Mouse (Mus musculus) hindbrain, postnatal 0 days (tissue): ENCODE results near the gene Cradd. TPM values are rescaled to one million over a fixed set of nuclear protein-coding genes. Genes with fewer than 3 reads are reported as not detected.

Source experiments
- ATAC-seq: fragments of 200-750 bp; cut with Nextera tagmentation; 2 replicates; pipeline ENCODE4 v1.8.0; 2017; ENCODE audit warnings: mild to moderate bottlenecking, moderate TSS enrichment, moderate library complexity
- DNase-seq: peaks from one replicate; pipeline ENCODE4 v3.0.0-alpha.2; 2015; ENCODE audit warnings: low spot score
- H3K27ac ChIP-seq: fragments of 300-500 bp; sonication (generic); 2 replicates; pipeline ENCODE4 v1.5.1; 2014; ENCODE audit warnings: mild to moderate bottlenecking
- H3K27me3 ChIP-seq: fragments of 300-500 bp; sonication (generic); 2 replicates; pipeline ENCODE4 v1.6.1; 2014; ENCODE audit warnings: low read length, mixed read lengths; ENCODE audit not compliant: insufficient read depth
- H3K36me3 ChIP-seq: fragments of 300-500 bp; sonication (generic); 2 replicates; pipeline ENCODE4 v1.6.1; 2014; ENCODE audit warnings: low read length, mixed read lengths; ENCODE audit not compliant: insufficient read depth
- H3K4me1 ChIP-seq: fragments of 300-500 bp; sonication (generic); 2 replicates; pipeline ENCODE4 v1.6.1; 2014; ENCODE audit warnings: antibody characterized with exemption, low read length, mixed read lengths; ENCODE audit not compliant: insufficient read depth
- H3K4me2 ChIP-seq: fragments of 300-500 bp; sonication (generic); 2 replicates; pipeline ENCODE4 v1.6.1; 2014; ENCODE audit warnings: low read depth, mild to moderate bottlenecking, low read length, moderate library complexity, mixed read lengths
- H3K4me3 ChIP-seq: fragments of 300-500 bp; sonication (generic); 2 replicates; pipeline ENCODE4 v1.5.1; 2014; ENCODE audit warnings: low read length
- H3K9ac ChIP-seq: fragments of 300-500 bp; sonication (generic); replicated peaks from 2 replicates; pipeline ENCODE4 v1.6.1; 2014; ENCODE audit warnings: mild to moderate bottlenecking, low read length, moderate library complexity, mixed read lengths
- H3K9me3 ChIP-seq: fragments of 300-500 bp; sonication (generic); 2 replicates; pipeline ENCODE4 v1.6.1; 2016; ENCODE audit warnings: low read length, mixed read lengths
- CTCF ChIP-seq: IDR thresholded peaks from 2 replicates; pipeline ENCODE4 v1.5.1; 2016; ENCODE audit warnings: antibody characterized with exemption, control low read depth, low read depth
- WGBS: fragments of 180-500 bp; shearing (Covaris S2); extraction: QIAGEN DNeasy Blood & Tissue Kit; methylation state at CpG from one replicate; pipeline ENCODE4 v1.1.7; 2014; 5-methylcytosine and 5-hydroxymethylcytosine counted together
- polyA plus RNA-seq: library from polyadenylated mRNA; unstranded; fragments of >200 nt; fragmentation: Nextera tagmentation; extraction: Ambion mirVana; gene quantifications from 2 replicates; pipeline ENCODE4 v1.2.1, GENCODE M21; 2015
- total RNA-seq: library from RNA; depleted of rRNA; stranded (reverse); fragments of >200 nt; gene quantifications from 2 replicates; pipeline ENCODE4 v1.2.3, GENCODE M21; 2014

Cradd gene
- total and polyA plus RNA-seq, 2 experiments from 2014 or later, result 8.9 to 15.5 TPM

DNA sequence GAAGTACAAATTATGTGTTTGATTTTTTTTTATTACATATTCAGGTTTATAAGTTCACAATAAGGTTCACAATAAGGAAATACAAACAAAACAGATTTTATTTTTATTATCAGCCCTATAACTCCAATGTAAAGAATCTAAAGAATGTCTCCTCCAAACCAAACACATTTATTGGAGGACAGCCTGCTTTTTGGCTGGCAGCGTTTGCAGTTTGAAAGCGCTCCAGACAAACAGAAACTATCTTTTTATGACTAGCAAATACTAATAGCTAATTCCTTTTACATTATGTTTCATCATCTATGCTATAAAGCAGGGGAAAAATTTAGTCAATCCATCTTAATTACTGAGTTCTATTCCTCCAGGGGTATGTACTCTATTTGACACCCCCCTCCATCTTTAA, 77.2 kb downstream of the Cradd start:
- no peak for TF ChIP-seq CTCF

DNA sequence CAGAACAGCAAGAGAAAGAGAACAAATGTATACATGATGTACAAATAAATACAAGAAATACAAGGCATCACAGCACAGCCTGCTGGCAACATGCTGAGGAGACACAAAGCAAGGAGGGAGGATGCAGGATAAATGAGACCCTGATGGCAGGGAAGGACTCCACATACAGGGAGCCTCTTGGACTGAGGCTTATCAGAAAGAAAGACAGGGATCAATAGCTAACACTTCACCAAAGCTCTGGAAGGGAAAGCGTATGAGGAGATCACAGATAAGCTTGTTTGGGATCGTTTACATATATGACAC, 78.3 kb downstream of the Cradd start:
- H3K9me3 ChIP-seq, result no peaks in the 10 kb centered on the region
- ATAC-seq (0 out of 2 replicates have a peak, but pooled peaks have one; percentile 38), DNase-seq (peak; percentile 59)
- WGBS, result 82% methylated on average over 2 of the region's 2 CpGs
- no peak overlapping the region for H3K4me2 ChIP-seq
- no peaks in the 10 kb centered on the region for H3K27me3 ChIP-seq
- H3K4me1 ChIP-seq, result 0 out of 2 replicates have a peak, but pooled peaks cover 4% of the 10 kb centered on the region
- peak; percentile 60 for TF ChIP-seq CTCF
- H3K4me3 ChIP-seq, result no peak overlapping the region
- H3K9ac ChIP-seq, result no peak overlapping the region
- no peaks in the 10 kb centered on the region for H3K36me3 ChIP-seq
- H3K27ac ChIP-seq, result no peak overlapping the region

More for the DNA sequence above, 77.2 kb downstream of the Cradd start:
- no peak for DNase-seq
- Histone ChIP-seq H3K9me3 (no peaks in the 10 kb centered on the region), H3K4me1 (0 out of 2 replicates have a peak, but pooled peaks cover 6% of the 10 kb centered on the region), H3K9ac (no peak overlapping the region), H3K4me3 (no peak overlapping the region), H3K27ac (no peak overlapping the region), H3K4me2 (no peak overlapping the region), H3K36me3 (no peaks in the 10 kb centered on the region), H3K27me3 (no peaks in the 10 kb centered on the region)
- WGBS, result 72% methylated on average over 2 of the region's 2 CpGs
- no peak for ATAC-seq

DNA sequence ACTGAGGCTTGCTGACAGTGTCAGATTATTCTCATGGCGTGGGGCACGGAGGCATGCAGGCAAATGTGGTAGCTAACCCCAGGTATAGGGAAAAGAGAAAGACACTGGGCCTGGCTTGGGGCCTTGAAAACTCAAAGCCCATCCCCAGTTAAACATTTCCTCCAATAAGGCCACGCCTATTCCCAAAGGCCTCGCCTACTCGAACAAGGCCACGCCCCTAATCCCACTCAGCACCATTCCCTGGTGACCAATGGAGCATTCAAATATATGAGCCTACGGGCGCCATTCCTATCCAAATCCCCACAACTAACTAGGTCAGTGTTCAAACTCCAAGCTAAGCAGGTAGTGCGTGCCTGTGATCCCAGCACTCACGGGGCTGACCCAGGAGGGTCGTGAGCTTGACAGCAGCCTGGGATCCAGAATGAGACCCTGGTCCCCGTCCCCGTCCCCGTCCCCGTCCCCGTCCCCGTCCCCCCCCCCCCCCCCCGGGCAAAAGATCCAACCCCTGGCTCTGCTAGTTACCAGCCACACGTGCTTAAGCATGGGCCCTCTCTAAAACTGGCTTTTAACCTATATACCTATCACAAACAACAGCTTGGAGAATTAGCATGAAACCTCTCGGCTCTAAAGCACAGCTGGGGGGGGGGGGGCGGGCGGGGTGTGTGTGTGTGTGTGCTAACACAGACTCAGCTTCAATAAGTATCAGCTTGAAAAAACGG, 78.8 kb downstream of the Cradd start:
- DNase-seq, result no peak
- Histone ChIP-seq H3K4me2 (no peak overlapping the region), H3K4me1 (no peaks in the 10 kb centered on the region), H3K4me3 (no peak overlapping the region), H3K27ac (no peak overlapping the region), H3K36me3 (no peaks in the 10 kb centered on the region), H3K9ac (no peak overlapping the region), H3K27me3 (no peaks in the 10 kb centered on the region), H3K9me3 (no peaks in the 10 kb centered on the region)
- 0 out of 2 replicates have a peak, but pooled peaks have one; percentile 32 for ATAC-seq
- TF ChIP-seq CTCF, result no peak
- 45% methylated on average over 21 of the region's 23 CpGs for WGBS

DNA sequence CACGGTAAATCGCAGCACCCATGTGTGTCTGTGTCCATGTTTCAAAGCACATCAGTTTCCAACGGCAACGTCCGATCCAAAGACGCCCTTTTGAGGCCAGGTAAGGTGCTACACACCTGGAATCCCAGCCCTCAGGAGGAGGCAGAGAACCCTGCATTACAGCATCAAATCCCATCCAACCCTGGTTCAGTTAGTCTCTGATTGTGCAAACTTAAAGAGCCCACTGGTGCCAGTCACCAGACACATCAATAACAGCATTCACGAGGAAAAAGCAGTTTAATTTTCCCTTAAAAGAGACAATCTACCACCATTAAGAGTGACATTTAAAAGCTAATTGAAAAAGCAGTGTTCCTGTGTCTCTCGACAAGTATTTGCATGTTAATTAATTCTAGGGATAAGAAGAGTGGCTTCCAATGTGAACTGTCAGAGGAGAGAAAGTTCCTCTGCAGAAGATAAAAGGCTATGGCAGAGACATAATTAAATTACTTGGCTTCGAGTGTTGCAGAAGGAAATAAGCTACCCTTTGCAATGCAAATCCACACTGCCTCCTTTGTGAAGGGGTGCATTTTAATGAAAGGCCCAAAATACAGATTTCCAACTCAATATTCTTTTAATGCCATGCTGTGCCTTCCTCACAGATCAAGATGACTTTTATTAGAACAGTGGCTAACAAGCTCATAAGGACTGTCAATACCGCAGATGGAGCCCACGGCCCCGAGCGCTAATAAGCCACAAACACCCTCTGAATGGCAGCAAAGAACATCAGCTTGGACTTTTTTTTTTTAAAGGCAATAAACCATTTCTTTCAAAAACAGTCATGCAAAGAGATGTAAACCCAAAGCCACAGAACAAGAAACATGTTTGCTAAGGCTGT, 84.5 kb downstream of the Cradd start:
- no peaks in the 10 kb centered on the region for H3K9me3 ChIP-seq
- DNase-seq (peak; percentile 35), ATAC-seq (peak; percentile 47)
- WGBS, result 27% methylated on average over 13 of the region's 13 CpGs
- H3K4me1 ChIP-seq, result 0 out of 2 replicates have a peak, but pooled peaks cover 2% of the 10 kb centered on the region
- H3K4me3 ChIP-seq, result no peak overlapping the region
- no peaks in the 10 kb centered on the region for H3K36me3 ChIP-seq
- 0 out of 2 replicates have a peak overlapping the region, but pooled peaks have one; percentile 5 for H3K4me2 ChIP-seq
- no peak for TF ChIP-seq CTCF
- no peak overlapping the region for H3K27ac ChIP-seq
- no peak overlapping the region for H3K9ac ChIP-seq
- H3K27me3 ChIP-seq, result no peaks in the 10 kb centered on the region

DNA sequence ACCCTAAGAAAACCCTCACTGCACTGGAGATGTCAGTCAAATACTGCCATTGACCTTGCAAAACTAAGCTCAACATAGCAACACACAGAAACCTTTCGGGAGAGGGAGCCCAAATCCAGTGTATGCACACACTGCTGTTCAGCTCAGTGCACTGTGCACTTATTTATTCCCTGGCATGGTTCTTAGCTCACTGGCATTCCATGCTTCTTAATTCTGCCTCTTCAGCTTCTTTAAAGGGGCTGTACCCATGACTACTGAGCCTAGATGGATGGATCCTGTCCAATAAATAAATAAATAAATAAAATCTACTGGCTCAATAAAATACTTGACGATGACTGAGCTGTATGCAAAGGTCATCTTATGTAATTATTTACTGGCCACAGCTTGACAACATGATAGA, 85.3 kb downstream of the Cradd start:
- 0 out of 2 replicates have a peak, but pooled peaks have one; percentile 38 for ATAC-seq
- Histone ChIP-seq H3K9ac (no peak overlapping the region), H3K4me3 (no peak overlapping the region), H3K36me3 (no peaks in the 10 kb centered on the region), H3K27ac (no peak overlapping the region), H3K27me3 (no peaks in the 10 kb centered on the region), H3K4me1 (0 out of 2 replicates have a peak, but pooled peaks cover 2% of the 10 kb centered on the region), H3K9me3 (no peaks in the 10 kb centered on the region), H3K4me2 (no peak overlapping the region)
- no peak for DNase-seq
- no peak for TF ChIP-seq CTCF
- 37% methylated on average over 2 of the region's 2 CpGs for WGBS

DNA sequence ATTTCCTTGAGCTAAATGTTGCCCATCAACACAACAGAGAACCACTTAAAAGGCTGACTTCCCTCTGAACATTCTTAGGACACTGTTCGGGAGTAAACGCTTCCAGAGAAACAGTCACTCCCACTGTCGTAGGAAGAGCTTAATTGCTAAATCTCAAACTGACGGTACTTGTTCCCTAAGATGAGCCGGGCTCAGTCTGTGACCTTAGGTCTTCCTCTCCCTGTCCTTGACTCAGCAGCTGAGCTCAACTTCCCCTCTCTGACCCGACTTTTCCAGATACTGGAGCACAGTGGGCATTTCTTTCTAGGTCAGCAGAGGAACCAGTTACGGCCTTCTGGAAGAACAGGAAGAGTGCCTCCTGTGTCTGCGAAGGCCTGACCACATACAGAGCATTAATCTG, 87.7 kb downstream of the Cradd start:
- H3K4me3 ChIP-seq, result no peak overlapping the region
- H3K27ac ChIP-seq, result no peak overlapping the region
- no peak overlapping the region for H3K4me2 ChIP-seq
- no peak for ATAC-seq
- 58% methylated on average over 8 of the region's 8 CpGs for WGBS
- no peaks in the 10 kb centered on the region for H3K27me3 ChIP-seq
- H3K9me3 ChIP-seq, result no peaks in the 10 kb centered on the region
- no peak overlapping the region for H3K9ac ChIP-seq
- no peak for DNase-seq
- no peaks in the 10 kb centered on the region for H3K36me3 ChIP-seq
- 0 out of 2 replicates have a peak, but pooled peaks cover 2% of the 10 kb centered on the region for H3K4me1 ChIP-seq
- no peak for TF ChIP-seq CTCF
